Mouse (Mus musculus): ENCODE results near the gene Phf8. TPM values are rescaled to one million over a fixed set of nuclear protein-coding genes. Genes with fewer than 3 reads are reported as not detected.

The Phf8 gene
- polyA plus RNA-seq, 1 experiment from 2014 or later, result 21.0 TPM

Other genes with a start within 250 kb of the Phf8 start
- gene Fam120c, start 176.5 kb upstream of the Phf8 start, polyA plus RNA-seq (2014; fragmentation: Nextera tagmentation; extraction: Ambion mirVana), result 2.9 and 3.3 TPM in 2 replicates

Measured in limb, embryonic 11.5 days (tissue).